Mouse (Mus musculus): ENCODE data around the gene Shc2.

DNA sequence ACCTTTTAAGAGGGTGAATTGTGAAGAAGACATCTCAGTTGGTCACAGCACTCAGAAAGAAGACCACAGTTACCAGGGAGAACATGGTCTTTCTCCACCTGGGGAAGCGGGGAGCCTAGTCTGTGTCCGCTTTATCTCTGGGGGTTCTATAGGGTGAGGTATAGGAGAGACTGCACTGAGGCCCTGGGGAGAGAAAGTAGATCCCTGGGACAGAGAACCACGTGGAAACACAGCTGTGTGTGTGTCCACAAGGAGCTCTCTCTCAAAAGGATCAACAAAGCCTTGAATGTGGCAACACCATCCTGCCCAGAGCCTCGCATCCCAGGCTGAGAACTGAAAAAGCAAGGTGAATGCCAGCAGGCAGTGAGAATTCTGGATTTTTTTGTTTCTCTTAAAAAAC, 60.3 kb downstream of the Shc2 start:
- TF ChIP-seq CTCF (IDR thresholded peaks at IDR 0.05; ENCODE audit: insufficient read depth, low read depth, low read length): no peak
- TF ChIP-seq POLR2A (IDR thresholded peaks at IDR 0.05; ENCODE audit: insufficient read depth, low read depth, low read length): no peak
